Mouse (Mus musculus): ENCODE results near the gene Gm884. TPM values are rescaled to one million over a fixed set of nuclear protein-coding genes. Genes with fewer than 3 reads are reported as not detected.
A peak's percentile ranks its signal among the peaks of the same experiment; 100 is the strongest.

Gene Gm884
- not detected for total RNA-seq (2021)

DNA sequence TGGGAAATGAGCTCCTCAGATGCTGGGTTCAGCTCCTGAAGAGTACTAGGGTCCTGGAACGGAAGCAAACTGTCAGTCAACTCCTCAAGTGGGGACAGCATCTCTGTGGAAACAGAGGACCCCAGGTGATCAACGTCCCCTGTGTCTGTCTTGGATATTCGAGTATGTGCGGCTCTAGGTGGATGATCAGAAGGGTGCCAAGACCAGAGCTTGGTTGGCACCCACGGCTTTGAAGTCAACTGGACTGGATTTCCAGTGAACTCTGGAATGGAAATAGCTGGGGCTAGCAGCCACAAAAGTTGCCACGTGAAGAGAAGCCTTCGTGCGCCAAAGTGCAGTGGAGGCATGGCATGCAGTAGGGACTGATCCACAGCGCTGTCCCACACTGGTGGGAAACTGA is at the start of gene Gm884:
Gm884 (minus strand) TSS at position 101 of the 400 bp plus-strand sequence.
- intact Hi-C loops (cut with DNase I) = no loop called here

DNA sequence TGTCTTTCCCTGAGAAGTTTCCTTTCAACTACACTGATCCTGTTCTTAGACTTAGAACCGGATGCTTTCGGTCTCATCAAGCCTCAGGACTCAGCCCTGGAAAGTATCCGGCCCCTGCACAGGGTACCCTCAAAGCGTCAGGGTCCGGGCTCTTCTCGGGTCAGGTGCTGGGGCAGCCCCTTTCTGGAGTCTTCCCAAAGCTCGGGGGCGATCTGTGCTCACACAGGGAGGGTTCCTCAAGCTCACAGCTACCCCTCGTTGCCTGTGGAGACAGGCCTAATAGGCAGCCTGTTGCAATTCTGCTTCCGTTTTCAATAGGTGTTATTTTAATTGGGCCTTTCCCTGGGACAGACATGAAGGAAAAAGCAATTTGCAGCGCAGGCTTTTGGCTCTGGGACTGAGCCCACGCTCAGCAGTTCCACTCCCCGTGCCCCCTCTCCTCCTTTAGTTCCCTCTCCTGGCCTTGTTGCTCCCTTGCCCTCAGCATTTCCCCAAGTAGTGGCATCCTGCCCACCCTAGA is 46.0 kb upstream of the Gm884 start:
- no peak for DNase-seq
- intact Hi-C loops (cut with DNase I) = no loop called here

More for the DNA sequence above, at the start of gene Gm884:
- no peak for DNase-seq

DNA sequence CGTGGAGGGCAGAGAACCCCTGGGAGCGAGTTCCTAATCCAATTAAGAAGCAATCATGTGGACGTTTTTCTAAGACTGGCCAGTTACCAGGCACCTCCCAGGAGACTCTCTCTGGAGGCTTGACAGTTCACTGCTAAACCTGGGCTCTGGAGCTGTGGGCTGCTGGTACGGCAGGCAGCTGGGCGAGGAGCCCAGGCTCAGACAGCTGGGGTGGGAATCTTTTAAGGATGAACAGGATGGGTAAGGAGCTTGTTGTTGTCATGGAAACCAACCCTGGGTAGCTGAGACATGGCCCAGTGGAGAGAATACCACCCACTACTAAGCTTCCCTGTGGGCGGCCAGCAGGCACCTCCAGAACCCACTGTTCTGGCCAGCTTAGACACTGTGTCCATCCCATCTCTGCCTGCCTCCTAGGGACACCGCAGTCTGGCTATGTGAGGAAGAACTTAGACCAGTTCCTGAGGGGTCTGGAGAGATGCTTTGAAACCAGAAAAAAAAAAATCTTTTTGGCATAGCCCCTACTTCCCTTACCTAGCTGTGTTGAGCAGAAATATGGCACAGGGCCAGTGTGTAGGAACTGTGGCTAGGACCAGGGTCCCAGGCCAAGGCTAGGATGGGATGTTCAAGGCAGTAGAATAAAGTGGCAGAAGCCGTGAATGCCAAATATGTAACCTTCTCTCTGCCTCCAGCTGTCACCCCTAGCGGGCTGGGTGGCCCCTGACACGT is 45.4 kb upstream of the Gm884 start:
- peak; percentile 95 for DNase-seq
- intact Hi-C loops (cut with DNase I) = no loop called here

DNA sequence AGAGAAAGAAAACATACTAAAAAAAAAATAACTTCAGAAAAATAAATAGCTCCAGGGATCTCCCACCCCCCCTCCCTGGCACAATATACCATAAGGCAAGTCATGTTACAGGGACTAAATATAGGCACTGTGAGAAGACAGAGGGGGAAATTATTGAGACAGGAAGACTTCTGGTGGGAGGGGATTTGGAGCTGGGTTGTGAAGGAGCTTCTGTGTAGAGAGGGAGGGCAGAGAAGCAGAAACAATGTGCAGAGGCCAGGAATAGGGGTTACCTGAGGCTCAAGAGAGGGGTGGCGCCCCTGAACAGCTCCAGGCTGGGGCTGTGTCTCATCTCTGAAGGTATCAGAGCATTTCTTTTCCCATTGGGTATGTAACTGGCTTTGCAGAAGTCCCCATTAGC is 44.8 kb upstream of the Gm884 start:
- intact Hi-C loops (cut with DNase I) = no loop called here
- DNase-seq = no peak

DNA sequence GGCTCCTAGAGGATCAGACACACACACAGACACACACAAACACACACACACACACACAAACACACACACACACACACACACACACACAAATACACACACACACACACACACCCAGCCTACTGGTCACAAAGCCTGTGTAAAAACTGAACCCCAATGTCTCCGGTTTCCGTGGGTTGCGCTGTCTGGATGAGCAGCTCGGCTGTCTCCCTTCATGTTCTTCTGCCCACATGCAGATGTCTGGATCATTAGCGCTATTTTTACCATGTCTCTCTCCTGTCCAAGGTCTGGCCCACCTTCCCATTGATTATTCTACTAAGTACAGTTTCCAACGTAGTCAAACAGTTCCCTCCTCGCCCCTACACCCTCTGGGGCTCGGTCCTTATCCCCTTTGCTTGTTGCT is 42.2 kb upstream of the Gm884 start:
- no peak for DNase-seq
- intact Hi-C loops (cut with DNase I) = no loop called here

DNA sequence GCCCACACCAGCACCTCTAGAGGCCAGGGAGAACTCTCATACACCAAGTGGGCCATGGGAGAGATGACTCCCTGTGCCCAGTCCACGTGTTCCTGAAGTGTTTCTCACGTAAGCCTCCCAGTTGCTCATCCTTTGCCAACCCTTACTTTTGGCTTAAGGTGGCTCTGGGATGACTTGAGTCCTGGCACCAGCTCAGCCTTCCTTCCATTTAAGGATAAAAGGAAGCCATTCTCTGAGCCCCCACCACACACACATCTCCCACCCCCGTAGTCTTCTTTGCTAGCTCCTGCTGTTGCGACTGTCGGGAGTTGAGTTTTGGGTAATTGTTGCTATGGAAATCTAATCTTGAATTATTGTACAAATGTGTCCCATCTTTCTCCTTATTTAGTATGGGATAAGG is 41.6 kb upstream of the Gm884 start:
- no peak for DNase-seq
- intact Hi-C loops (cut with DNase I) = no loop called here

DNA sequence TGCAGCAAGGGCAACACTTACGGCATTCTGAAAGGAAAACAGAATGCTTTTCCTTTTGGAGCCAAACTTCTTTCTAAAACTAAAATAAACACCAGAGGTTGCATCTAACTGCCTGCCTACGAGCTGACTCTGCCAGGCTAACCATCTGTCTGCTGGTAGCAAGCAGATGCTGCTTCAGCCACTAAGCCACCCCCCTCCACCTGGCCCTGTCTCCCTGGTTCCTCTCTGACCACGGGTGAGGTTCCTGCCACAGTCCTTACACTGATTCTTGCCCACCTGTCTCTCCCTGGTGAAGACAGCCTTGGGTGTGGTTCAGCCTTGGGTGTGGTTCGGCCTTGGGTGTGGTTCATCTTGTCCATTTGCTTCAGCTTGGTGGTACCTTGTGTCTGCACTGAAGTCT is 40.9 kb upstream of the Gm884 start:
- intact Hi-C loops (cut with DNase I) = no loop called here
- peak; percentile 73 for DNase-seq

DNA sequence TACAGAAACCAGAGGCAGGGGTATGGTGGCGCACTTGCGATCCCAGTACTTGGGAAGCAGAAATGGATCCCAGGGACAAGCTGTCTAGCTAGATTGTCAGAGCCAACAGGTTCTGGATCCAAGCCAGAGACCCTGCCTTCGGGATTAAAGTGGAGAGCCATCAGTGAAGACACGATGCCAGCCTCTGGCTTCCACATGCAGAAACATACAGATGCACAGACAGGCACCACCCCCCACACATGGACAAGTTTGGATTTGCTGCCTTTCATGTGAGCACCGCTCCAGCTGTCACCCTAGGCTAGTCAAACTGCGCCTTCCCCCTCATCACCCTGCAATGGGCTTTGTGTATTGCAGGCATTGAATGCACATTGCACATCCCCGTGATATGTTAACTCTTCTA is 37.2 kb upstream of the Gm884 start:
- intact Hi-C loops (cut with DNase I) = no loop called here
- DNase-seq = peak; percentile 88

DNA sequence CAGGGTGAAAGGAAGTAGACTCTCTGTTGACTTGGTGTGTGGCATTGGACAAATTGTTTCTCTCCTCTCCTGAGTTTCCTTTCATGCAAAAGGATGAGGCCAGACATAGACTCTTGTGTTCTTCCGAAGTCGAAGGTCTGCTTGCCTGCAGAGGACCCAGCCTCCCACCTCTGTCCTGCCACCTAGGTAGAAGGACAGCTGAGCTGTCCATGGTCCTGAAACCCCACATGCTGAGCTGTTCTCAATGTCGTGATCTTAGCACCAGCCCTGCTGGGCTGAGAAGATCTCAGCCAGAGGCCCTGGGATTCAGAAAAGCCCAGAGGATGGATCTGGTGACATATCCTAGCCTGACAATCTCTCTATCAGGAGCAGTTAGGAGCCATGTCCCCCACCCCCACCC is 35.6 kb upstream of the Gm884 start:
- intact Hi-C loops (cut with DNase I) = no loop called here
- no peak for DNase-seq

DNA sequence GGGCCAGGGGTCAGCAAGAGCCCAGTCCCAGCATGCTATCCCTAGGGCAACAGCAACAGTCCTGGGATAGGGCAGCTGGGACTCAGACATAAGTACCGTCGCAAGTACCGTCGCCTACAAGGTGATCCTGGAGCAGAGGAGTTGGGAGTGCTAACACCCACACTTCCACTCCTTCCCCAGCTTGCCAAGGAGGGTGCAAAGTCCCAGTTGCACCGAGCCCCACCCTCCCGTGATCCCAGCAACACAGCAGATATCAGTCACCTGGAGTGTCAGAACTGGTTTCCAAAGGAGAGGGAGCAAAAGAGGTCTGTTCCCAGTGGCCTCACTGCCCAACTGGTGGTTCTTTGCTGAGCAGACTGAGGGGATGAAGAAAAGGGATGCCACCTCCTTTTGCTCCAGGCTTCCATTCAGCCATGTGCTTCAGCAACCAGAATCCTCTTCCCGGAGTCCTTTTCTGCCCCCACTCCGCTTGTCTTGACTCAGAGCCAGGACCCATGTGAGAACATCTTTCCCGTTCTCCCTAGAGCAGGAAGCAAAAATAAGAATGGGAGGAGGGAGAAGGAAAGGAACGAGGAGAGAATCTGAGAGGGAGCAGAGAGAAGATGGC is 32.5 kb upstream of the Gm884 start:
- intact Hi-C loops (cut with DNase I) = no loop called here

DNA sequence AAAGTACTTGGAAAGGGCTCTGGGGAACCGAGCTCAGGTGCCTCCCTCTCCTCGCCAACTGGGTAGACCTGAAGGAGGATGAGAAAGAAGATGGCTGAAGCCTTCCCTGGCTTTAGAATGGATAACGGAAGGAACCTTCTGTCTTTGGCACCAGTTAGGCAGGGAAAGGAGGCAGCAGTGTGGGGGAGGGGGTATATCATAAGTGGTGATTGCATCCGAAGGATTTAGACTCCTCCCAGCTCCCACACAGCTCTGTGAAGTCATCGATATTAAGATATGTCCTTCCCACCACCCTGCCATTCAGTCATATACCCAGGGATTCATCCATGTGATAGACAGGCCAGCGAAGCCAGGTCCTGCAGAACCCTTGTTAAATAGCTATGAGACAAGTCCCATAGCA is 30.5 kb upstream of the Gm884 start:
- intact Hi-C loops (cut with DNase I) = no loop called here
- DNase-seq = no peak

More for the DNA sequence above, 32.5 kb upstream of the Gm884 start:
- DNase-seq = no peak

DNA sequence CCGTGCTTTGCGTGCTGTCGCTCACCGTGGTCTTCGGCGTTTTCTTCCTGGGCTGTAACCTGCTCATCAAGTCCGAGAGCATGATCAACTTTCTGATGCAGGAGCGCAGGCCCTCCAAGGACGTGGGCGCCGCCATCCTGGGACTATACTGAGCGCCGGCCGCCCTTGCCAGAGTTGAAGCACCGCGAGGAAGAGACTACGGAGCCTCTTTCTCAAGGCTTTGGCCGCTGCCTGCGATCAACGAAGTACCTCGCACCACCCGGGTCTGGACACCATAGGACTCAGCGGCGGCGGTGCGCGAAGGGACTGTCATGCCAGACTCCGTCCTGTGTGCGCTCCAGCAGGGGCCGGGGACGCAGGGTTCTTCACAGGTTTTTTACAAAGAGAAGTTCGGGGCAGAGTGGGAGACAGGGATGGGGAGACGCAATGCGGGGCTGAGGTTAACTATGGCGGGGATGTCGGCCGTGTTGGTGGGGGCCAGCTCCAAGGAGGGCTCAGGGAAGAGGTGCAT is 29.1 kb upstream of the Gm884 start:
- DNase-seq = no peak
- intact Hi-C loops (cut with DNase I) = no loop called here

DNA sequence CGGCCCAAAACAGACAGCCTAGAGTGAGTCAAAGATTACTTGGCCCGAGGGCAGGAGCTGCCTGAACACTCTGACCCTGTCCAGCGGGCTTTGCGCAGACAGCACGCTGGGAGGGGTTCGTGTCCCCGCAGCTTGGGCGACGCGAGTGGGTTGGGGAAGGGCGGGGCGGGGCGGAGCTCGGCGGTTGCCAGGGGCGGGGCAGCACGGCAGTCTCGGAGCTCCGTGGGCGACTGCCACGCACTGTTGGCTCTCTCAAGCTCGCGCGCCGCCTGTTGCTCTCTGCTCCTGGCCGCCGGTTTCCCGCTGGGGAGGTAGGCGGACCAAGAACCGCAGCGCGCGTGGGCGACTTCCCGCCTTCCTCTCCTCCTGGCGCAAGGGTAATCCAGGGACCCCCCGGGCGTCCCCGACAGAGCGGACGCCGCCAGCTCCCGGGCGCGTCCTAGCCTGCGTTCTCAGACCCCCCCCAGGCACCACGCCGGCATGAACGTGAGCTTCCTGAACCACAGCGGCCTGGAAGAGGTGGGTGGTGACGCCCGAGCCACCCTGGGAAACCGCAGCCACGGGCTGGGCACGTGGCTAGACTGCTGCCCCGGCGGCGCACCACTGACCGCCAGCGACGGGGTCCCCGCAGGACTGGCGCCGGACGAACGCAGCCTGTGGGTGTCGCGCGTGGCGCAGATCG is 28.5 kb upstream of the Gm884 start, which contains the start of gene Rprml:
Rprml (plus strand) TSS at position 270 of the 682 bp plus-strand sequence.
- no peak for DNase-seq
- intact Hi-C loops (cut with DNase I) = no loop called here

DNA sequence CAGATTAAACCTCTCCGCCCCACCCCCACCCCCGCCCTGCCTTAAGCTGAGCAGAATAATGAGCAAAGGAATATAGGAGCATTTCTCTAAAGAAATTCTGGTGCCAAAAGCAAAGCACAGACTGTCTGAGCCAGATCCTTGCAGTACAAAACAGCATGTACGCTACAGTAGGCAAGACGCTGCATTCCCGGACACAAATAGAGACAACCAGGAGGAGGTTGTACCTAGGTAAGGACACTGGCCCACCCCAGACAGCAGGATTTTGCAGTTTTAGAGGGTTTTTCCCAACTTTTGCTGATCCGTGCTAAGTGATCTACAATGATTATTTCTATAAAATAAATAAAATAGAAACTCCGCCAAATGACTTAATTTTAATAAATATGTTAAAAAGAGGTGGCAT is 27.7 kb upstream of the Gm884 start:
- intact Hi-C loops (cut with DNase I) = no loop called here
- DNase-seq = no peak

DNA sequence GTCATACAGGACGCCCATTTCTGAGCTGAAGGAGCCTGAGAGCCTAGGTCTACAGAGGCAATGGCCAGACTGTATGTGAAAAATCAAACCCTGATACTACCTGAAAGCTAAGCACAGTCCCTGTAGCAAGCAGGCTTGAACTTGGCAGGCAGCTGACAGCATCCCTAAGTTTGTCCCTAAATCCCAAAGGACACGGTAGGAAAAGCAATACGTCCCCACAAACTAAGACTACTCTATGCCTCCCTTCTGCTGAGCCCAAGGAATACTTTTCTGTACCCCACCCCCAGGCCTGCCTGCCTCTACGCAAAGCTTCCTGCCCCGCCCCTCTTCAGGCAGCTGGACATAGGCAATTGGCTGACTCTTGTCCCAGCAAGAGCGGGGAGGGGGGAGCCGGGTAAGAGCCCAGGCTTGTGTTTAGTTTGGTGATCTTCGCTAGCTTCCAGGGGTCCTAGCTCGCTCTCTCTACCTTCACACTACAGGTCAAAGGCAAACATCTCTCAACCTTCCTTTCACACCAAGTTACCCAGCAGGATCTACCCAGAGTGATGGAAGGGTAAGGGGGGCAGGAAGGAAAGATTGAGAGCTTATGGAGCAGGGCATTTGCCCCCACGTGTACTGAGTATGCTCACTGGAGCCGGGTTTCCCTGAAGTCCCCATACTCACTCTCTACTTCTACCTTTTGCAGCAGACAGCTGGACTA is 27.1 kb upstream of the Gm884 start:
- intact Hi-C loops (cut with DNase I) = no loop called here
- no peak for DNase-seq

DNA sequence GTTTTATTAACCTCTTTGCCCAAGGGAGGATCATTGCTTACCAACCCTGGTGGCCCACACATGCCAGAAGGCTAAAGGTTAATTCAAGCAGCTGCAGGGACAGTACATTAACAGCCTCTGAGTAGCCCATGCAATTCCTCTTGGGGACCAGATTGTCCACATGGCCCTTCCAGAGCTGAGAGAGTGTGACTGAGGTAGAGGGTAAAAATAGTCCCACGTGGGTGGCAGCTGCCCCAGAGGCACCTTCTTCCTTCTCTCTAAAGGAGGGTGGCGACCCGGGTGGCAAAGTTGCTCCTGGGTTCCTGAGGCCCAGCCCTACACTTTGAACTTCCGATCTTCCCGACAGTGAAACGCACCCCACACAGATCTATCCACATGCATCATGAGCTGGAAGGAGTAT is 25.4 kb upstream of the Gm884 start:
- DNase-seq = no peak
- intact Hi-C loops (cut with DNase I) = no loop called here

DNA sequence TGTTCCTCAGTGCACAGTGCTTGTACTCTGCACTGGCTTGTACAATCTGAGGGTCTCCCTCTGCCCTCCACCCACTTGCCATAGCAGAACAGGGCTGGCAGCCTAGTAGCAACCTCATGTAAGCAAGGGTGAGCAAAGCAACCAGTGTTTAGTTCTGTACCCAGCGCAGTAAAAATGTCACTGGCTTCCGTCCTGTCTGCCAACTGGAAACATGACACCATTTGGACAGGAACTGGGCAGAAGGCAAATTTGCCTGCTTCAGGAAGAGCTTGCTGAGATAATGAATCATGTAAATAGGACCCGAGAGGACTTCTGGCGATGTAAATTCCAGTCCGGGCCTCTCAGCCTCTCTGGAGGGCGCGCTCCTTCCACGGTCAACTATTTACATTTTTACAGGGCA is 24.8 kb upstream of the Gm884 start:
- DNase-seq = no peak
- intact Hi-C loops (cut with DNase I) = no loop called here

DNA sequence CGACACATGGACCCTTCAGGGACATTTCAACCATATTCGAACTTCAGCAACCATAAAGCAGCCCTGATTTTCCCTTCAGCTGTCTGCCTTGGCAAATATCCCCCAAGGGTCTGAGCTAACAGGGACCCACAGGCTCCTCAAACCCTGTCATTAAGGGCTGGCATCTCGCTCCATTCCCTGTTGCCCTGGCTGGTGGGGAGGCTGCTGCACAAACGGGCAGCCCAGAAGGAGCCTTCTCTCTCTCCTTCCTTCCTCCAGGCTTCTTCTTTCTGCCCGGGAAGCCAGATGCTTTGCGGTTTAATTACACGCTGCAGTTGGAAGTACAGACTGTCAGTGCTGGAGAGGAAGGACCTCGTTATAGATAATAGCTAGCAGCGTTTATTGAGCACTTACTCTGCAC is 22.3 kb upstream of the Gm884 start:
- intact Hi-C loops (cut with DNase I) = no loop called here
- DNase-seq = no peak

DNA sequence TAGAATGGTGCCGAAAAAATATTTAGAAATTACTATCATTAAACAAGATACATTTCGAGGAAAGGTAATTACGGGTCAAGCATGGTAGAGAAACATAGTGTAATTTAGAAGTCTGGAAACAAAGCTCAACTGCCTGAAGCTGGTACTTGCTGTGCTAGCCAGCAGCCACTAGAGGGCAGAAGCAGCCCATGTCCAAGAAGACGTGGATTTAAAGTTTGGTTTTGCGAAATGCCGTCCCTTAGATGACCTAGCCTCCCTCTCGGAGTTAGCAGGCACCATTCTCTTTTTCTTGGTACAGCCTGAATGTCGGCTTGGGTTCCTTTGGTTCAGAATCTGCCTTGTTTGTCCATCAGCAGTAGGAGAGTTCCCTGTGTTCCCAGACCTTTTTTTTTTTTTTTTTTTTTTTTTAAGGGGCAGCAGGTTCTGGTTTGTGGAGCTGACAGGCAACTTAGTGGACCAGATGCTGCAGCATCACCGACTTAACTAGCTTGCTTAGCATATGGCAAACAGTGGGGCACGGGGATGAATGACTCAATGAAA is 18.5 kb upstream of the Gm884 start:
- intact Hi-C loops (cut with DNase I) = no loop called here
- DNase-seq = peak; percentile 69

DNA sequence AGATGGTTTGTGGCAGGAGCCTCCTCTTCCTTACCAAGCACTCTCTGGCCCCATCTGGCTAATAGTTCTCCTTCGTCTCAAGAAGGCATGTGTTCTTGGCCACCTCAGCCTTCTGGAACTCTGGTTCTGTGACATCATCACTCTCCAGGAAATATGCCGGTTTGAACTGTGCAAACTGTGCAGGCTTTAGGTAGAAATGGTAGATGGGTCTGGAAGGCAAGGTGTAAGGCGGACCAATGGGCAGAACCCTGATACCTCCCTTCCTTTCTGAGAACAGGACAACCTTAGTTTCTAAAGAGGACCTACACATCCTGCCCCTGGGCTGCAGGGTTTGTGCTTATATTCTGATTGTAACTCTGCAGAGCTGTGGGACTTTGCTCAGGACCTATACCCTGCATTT is 17.9 kb upstream of the Gm884 start, which contains the start of gene Lyzl6:
Lyzl6 (minus strand) TSS at position 101 of the 400 bp plus-strand sequence.
- intact Hi-C loops (cut with DNase I) = no loop called here
- DNase-seq = no peak

DNA sequence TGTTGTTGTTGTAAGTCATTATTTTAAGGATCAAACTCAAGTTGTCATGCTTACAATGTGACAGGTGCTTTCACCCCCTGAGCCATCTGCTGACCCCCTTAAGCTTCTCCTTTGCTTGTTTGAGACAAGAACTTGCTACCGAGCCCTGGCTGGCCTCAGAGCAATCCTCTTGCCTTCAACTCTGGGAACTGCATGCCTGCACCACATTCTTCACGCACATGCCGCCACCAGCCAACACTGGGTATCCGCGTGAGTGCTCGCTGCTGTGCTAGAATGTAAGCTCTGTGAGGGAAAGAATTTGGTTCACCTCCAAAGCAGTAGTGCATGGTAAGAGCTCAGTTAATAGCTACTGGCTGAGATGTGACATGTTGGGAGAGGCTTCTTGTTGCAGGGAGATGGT is 15.3 kb upstream of the Gm884 start:
- intact Hi-C loops (cut with DNase I) = no loop called here
- no peak for DNase-seq

Measured in left cerebral cortex, postnatal 4 days (tissue).